9 mouse cellular contexts compared by ENCODE assay signal in the genomic region with DNA sequence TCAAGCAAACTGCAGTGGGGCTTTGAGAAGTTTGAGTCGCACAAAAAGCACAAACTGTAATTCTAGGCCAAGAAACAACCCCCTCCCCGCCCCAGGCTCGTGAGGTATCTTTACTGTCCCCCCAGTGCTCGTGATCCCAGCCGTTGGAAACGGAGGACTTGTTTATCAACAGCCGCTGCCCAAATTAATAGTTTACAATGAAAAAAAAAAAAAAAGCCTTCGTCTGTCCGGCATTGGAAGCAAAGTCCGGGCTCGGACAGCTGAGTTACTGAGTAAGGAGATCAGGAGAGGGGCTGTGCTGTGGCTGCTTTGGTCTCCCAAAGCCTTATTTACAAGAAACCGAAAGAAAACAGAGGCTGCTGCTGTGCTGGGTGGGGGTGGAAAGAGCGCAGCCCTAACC. TPM values are rescaled to one million over a fixed set of nuclear protein-coding genes. Genes with fewer than 3 reads are reported as not detected.
DNase-seq lines count a peak whose midpoint lies in the region; ATAC-seq and TF ChIP-seq lines count a peak whose summit lies in the region.
"Had no signal": no experiment of that assay in that cellular context is flagged by ENCODE, and none has a peak within 500 bp of the region (broad histone marks: within the 10 kb centered on the region; RNA-seq: fewer than 3 reads in every experiment).

No protein-coding gene starts in this region.

- no peak for DNase-seq in heart, postnatal 25 days (ENCODE audit: low spot score)
- DNase-seq in kidney, adult 11 months: peak; percentile 69
- DNase-seq in liver, embryonic 14.5 days (ENCODE audit: low read depth in 3 of 3, low spot score in 3 of 3): no peak
- DNase-seq in retina, embryonic 14.5 days (ENCODE audit: low spot score): no peak
- no peak for DNase-seq in ovary, postnatal 10 days (ENCODE audit: low spot score)
- DNase-seq: right cerebral cortex, adult 18-20 months had no signal

- no peaks in the 10 kb centered on the region for H3K36me3 ChIP-seq in heart, embryonic 15.5 days
- H3K36me3 ChIP-seq in embryonic facial prominence, embryonic 15.5 days: no peaks in the 10 kb centered on the region
- H3K36me3 ChIP-seq in liver, embryonic 14.5 days (replicated peaks; ENCODE audit: control insufficient read depth, insufficient read depth, low read depth): no peaks in the 10 kb centered on the region

- peak overlapping the region; percentile 32; the same call in 1 of the 2 replicates for H3K9ac ChIP-seq in heart, embryonic 15.5 days
- peak overlapping the region; percentile 9; the same call in 1 of the 2 replicates for H3K9ac ChIP-seq in embryonic facial prominence, embryonic 15.5 days
- H3K9ac ChIP-seq in liver, embryonic 14.5 days (replicated peaks): peak overlapping the region; percentile 27

- H3K27ac ChIP-seq in heart, embryonic 15.5 days: no peak overlapping the region
- peak overlapping the region; percentile 48; the same call in 1 of the 2 replicates for H3K27ac ChIP-seq in embryonic facial prominence, embryonic 15.5 days (replicated peaks)
- H3K27ac ChIP-seq in liver, embryonic 14.5 days: no peak overlapping the region

- H3K4me2 ChIP-seq in heart, embryonic 15.5 days: peak overlapping the region; percentile 62
- H3K4me2 ChIP-seq in embryonic facial prominence, embryonic 15.5 days (replicated peaks): peak overlapping the region; percentile 45
- H3K4me2 ChIP-seq in liver, embryonic 14.5 days (ENCODE audit: low read depth): peak overlapping the region; percentile 51

- H3K4me3 ChIP-seq in heart, embryonic 15.5 days: peak overlapping the region; percentile 41
- peak overlapping the region; percentile 27 for H3K4me3 ChIP-seq in embryonic facial prominence, embryonic 15.5 days (replicated peaks)
- peak overlapping the region; percentile 25 to 39 for H3K4me3 ChIP-seq in liver, embryonic 14.5 days (ENCODE audit: insufficient read depth in 1 of 2, low read depth in 2 of 2, low read length in 2 of 2)

- 24% methylated on average over 13 of the region's 13 CpGs for WGBS in heart, embryonic 15.5 days
- WGBS in embryonic facial prominence, embryonic 15.5 days: 18% methylated on average over 13 of the region's 13 CpGs
- 16% methylated on average over 13 of the region's 13 CpGs for WGBS in liver, embryonic 14.5 days (ENCODE audit: insufficient replicate concordance)

- TF ChIP-seq EP300 in liver, embryonic 14.5 days (IDR thresholded peaks at IDR 0.05; ENCODE audit: low read depth): no peak

- H3K9me3 ChIP-seq in heart, embryonic 15.5 days (replicated peaks): no peaks in the 10 kb centered on the region
- no peaks in the 10 kb centered on the region for H3K9me3 ChIP-seq in embryonic facial prominence, embryonic 15.5 days (replicated peaks)
- no peaks in the 10 kb centered on the region for H3K9me3 ChIP-seq in liver, embryonic 14.5 days (ENCODE audit: control insufficient read depth, low read length)

- intact Hi-C loops in heart, postnatal 25 days (cut with DNase I): no loop called here

- H3K4me1 ChIP-seq in heart, embryonic 15.5 days (replicated peaks): peaks cover 10% of the 10 kb centered on the region
- peaks cover 48% of the 10 kb centered on the region for H3K4me1 ChIP-seq in embryonic facial prominence, embryonic 15.5 days
- peaks cover 0 to 7% of the 10 kb centered on the region in 2 experiments; a peak in 2 of 4 replicates for H3K4me1 ChIP-seq in liver, embryonic 14.5 days (replicated peaks; ENCODE audit: control insufficient read depth in 2 of 2, insufficient read depth in 2 of 2, low read length in 1 of 2)

- no peak for TF ChIP-seq CTCF in liver, embryonic 14.5 days (IDR thresholded peaks at IDR 0.05; ENCODE audit: low read depth)

- peaks cover 75% of the 10 kb centered on the region for H3K27me3 ChIP-seq in heart, embryonic 15.5 days
- H3K27me3 ChIP-seq in embryonic facial prominence, embryonic 15.5 days: peaks cover 48% of the 10 kb centered on the region
- peaks cover 36% of the 10 kb centered on the region for H3K27me3 ChIP-seq in liver, embryonic 14.5 days (ENCODE audit: control insufficient read depth, insufficient read depth, low read length)

- ATAC-seq in heart, embryonic 15.5 days (replicated peaks; ENCODE audit: insufficient number of reproducible peaks, insufficient read depth, low FRiP score, low read depth): no peak
- ATAC-seq in embryonic facial prominence, embryonic 15.5 days (ENCODE audit: insufficient number of reproducible peaks, low FRiP score, low TSS enrichment, low read depth): no peak
- ATAC-seq in liver, embryonic 14.5 days (ENCODE audit: insufficient read depth): no peak
- no peak for ATAC-seq in inflammation-experienced regulatory T-cells, adult 6 months

RNA-seq across cellular contexts. Expression of gene Glis1, which starts 5.9 kb away (rescaled TPM):
- 0.29 and 0.62 TPM in 2 replicates for polyA plus RNA-seq in heart, embryonic 15.5 days (2015; fragmentation: Nextera tagmentation; extraction: Ambion mirVana)
- under 1 TPM; 0.28 to 0.42 TPM for total RNA-seq in heart, postnatal 25 days (2021)
- 35.3 and 37.4 TPM in 2 replicates for polyA plus RNA-seq in embryonic facial prominence, embryonic 15.5 days (2015; fragmentation: Nextera tagmentation; extraction: Ambion mirVana)
- 0.17 and 0.35 TPM in 2 replicates for polyA plus RNA-seq in liver, embryonic 14.5 days (2012; rRNA removed)
- polyA plus RNA-seq in liver, embryonic 14.5 days (2014; fragmentation: Nextera tagmentation; extraction: Ambion mirVana): 0.10 and 0.40 TPM in 2 replicates
- polyA plus RNA-seq in inflammation-experienced regulatory T-cells, adult 6 months (2017; shearing (Covaris generic)): under 1 TPM in 1 of 3 experiments, not detected in 2; 0.30 TPM

Comparison
In these comparisons a context has a peak if more than half of its experiments do, and no peak if none do; other contexts are left out.
1. RNA of gene Glis1, which starts 5.9 kb away (polyA plus RNA-seq): 35.3 to 37.4 TPM in embryonic facial prominence, embryonic 15.5 days; 0.10 to 0.40 TPM in liver, embryonic 14.5 days, 0.29 to 0.62 TPM in heart, embryonic 15.5 days and 0.30 TPM in inflammation-experienced regulatory T-cells, adult 6 months; every median in the first group is over 10 times any median in the second.
2. Peak in every context shown above with its lines, with median percentiles within 50 percentile points of each other: H3K4me2 ChIP-seq, H3K4me3 ChIP-seq and H3K9ac ChIP-seq.